Mouse (Mus musculus): ENCODE data around the gene Krt14.

DNA sequence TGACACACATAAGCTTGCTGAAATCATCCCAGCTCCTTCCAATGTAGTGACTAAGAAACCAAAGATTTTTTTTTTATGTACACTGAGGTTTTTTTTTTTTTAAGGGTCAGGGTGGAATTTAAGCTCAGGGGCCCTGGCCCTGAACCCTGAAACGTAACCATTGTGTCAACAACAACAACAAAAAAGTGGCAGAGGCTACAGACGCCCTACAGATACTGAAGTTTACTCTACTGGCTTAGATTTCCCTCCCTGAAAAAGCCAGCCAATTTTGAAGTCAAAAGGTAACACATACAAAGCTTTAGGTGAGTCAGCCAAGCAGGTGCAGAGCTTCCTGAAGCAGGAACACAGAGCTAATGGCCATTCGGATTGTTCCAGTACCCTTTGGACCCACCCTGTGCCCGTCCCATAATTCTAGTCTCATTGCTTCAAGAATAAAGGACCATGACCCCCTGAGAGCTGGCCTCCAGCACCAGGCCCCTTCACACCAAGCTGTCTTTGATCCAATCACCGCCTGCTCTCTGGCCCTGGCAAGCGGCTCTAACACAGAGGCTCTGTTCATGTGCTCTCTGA, 49.4 kb downstream of the Krt14 start:
- no peak for TF ChIP-seq CTCF (IDR thresholded peaks at IDR 0.05; ENCODE audit: low read depth, low read length)
- no peak for TF ChIP-seq POLR2A (IDR thresholded peaks at IDR 0.05; ENCODE audit: borderline replicate concordance, low read depth, low read length)

Data from bone marrow macrophage, adult 2 months (primary cell).